Mouse (Mus musculus) left cerebral cortex, adult 11 months (tissue): ENCODE data around the gene Aloxe3.

Experiments used
- DNase-seq: peaks from one replicate; pipeline ENCODE4 v3.0.0; 2022; ENCODE audit warnings: low spot score

Gene Aloxe3

GRCm38 (mm10) chr11:69125041-69125851 is 450 bp upstream of the Aloxe3 start:
- peak; percentile 81 for DNase-seq

DNA sequence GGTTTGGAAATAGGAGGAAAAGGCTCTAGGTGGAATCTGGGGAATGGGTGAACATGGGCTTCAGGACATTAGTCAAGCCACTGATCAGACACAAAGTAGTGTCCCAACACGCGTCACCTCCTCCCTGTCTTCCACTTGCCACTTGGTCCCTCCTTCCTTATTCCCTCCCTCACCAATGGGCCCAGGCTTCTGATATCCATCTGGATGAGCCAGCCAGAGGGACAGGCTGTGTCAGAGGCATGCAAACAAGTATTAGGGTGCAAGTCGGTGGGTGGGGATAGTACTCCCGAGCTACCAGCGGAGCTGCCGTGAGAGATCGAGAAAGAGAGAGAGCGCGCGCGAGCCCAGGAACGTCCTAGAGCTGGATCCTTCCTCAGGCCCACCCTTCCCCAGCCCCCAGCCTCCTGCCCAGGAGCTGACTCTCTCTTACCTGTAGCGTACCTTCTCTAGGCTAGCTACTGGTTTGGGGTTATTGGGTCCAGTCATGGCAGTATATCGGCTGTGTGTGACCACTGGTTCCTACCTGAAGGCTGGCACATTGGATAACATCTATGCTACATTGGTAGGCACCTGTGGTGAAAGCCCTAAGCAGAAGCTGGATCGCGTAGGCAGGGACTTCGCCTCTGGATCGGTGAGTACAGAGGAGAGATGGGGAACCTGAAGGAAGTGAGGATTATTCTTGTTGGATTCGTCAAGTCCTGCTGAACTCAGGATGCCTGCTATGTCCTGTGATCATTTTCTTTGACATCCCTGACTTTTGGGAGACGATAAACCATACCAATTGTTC is 416 bp downstream of the Aloxe3 start:
- no peak for DNase-seq

DNA sequence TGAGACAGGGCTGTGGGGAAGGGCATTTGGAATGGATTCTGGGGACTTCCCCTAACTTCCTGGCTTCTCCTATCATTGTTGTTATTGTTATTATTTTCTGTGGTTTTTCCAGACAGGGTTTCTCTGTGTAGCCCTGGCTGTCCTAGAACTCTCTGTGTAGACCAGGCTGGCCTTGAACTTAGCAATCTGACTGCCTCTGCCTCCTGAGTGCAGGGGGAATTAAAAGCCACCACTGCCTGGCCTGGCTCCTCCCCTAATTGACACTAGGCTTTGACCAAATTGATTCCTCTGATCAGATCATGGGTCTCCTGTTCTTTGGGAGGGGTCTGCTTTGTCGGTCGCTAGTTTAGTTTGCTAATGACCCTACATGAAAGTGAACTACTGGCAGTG is 1.0 kb downstream of the Aloxe3 start:
- DNase-seq: no peak

- DNase-seq: no peak
Observed at GRCm38 (mm10) chr11:69128426-69129122, 2.9 kb downstream of the Aloxe3 start.

DNA sequence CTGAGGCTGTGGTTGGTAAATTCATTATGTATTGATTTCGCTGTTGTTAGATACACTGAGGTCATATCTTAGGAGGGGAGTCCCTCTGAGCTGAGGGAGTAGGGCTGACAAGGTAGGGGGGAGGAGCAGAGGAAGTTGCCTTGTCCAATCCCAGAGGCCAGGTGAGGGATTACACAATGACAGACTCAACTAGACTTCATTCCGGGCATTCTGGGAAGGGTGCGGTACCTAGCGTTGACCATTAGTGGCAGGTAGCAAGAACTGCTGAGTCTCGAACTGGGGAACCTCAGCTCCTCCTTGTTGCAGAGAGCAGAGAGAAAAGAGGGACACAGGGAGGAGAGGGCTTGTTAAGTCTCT is 7.8 kb downstream of the Aloxe3 start:
- no peak for DNase-seq

- no peak for DNase-seq
Observed at GRCm38 (mm10) chr11:69133923-69134621, 8.4 kb downstream of the Aloxe3 start.

GRCm38 (mm10) chr11:69134622-69134968 is 8.9 kb downstream of the Aloxe3 start:
- DNase-seq: no peak

- no peak for DNase-seq
Observed at GRCm38 (mm10) chr11:69135361-69135760, 9.7 kb downstream of the Aloxe3 start.

DNA sequence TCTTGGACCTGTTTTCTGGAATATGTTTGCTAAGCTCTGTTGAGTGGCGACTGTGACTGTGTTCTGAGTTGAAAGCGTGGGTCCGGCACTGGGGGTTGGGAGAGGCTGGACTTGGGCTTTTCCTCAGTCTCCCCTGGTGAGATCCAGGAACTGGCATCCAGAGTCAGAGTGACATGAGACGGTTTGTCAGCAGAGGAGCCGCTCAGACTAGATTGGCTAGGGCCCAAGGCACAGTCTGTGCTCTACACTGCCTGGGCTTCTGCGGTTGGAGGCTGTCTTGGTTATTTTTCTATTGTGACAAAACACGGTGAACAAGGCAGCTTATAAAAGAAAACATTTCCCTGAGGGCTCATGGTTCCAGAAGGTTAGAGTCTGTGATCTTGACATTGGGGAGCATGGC is 21.9 kb downstream of the Aloxe3 start:
- DNase-seq: no peak

- no peak for DNase-seq
Observed at GRCm38 (mm10) chr11:69148451-69148960, 22.8 kb downstream of the Aloxe3 start.

GRCm38 (mm10) chr11:69149728-69150127 is 24.0 kb downstream of the Aloxe3 start:
- no peak for DNase-seq

DNA sequence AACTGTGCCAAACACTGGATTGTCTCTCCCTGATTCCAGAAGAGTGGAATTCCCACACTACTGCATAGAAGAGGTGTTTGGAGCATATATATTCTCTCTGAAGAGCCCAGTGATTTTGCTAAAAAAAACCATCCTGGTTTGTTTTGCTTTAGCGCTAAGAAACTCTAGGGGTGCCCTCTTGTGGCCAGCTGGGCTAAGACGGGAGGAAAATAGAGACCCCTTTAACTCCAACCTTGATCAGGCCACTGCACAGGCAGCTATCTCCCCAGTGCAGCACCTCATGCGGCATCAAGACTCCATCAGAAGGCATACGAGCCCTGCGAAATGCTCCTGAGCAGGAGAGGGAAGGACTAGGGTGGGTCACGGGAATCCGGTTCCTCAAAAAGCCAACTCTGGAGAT is 24.7 kb downstream of the Aloxe3 start:
- no peak for DNase-seq

GRCm38 (mm10) chr11:69151004-69151403 is 25.3 kb downstream of the Aloxe3 start:
- no peak for DNase-seq

DNA sequence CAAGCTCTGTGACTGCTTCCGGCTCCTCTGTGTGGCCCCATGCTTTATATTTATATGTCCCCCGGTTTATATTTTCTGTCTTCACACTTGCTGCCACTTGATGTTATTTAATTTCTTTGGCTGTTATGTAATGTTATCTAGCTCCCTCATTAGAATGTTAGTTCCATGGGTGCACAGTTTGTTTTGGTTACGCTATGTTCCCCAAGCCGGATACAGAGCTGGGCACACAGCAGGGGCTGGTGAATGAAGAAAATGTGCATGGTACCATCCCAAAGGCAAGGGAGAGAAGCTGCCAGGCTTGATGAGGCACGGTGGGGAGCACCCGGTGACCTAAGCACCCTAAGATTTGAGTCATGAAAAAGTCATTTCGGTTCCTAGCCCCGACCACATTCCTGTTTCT is 28.1 kb downstream of the Aloxe3 start:
- no peak for DNase-seq

DNA sequence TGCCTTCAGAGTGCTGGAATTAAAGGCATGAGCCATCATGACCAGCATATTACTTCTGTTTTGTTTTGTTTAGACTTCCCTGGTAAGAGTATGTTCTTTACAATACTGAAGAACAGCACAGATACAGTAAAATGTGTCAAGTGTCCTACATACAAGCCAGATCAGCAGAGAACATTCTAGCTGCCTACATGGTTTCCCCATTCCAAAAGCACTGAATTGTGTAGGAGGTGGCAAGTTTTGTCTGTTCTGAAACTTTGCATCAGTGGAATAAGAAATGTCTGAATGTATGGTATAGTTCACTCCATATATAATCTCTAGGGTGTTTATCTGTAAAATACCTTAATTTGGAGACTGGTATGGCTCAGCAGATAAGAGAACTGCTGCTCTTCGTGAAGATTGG is 29.7 kb downstream of the Aloxe3 start:
- DNase-seq: no peak

DNA sequence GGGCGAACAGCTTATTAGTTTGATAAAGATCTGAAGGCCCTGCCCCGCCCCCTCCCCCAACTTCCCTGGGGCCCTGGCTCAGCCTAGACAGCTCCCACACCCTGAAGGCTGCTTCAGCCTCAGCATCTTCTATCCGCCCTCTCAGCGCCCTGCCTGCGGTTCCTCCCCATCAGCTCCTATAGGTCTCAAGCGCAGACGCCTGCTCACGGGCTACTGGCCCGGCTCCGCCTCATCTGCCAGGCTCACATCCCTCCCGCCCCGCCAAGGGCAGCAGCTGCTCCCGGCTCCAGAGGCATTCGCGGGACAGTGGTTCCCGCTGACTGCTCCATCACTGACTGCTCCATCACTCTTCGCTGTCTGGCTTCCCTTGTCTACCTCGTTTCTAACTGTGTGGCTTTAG is 31.1 kb downstream of the Aloxe3 start, which contains the start of gene Alox12b:
Gene Alox12b, plus strand, starts transcription at position 190 of the 400 bp plus-strand sequence.
- no peak for DNase-seq

- no peak for DNase-seq
Observed at GRCm38 (mm10) chr11:69169313-69169712, 43.6 kb downstream of the Aloxe3 start.

DNA sequence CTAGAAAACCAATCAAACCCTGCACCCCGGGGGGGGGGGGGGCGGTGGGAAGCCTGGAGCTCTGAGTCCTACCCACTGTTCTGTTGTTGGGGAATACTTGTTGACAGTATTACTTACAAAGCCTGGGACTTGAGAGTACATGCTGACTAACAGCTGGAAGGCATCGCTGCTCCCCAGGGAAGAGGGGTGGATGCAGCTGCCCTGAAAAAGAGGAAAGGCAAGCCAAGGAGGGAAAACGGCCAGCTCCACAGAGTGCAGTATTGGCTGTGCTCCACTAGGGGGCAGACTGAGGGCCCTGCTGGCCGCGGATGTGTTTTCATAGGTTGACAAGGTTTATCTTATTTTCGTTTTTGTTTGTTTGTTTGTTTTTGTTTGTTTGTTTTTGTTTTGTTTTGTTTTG is 45.9 kb downstream of the Aloxe3 start:
- no peak for DNase-seq

- no peak for DNase-seq
Observed at GRCm38 (mm10) chr11:69172606-69173005, 46.9 kb downstream of the Aloxe3 start.

- DNase-seq: no peak
Observed at GRCm38 (mm10) chr11:69174722-69175121, 49.0 kb downstream of the Aloxe3 start.

DNA sequence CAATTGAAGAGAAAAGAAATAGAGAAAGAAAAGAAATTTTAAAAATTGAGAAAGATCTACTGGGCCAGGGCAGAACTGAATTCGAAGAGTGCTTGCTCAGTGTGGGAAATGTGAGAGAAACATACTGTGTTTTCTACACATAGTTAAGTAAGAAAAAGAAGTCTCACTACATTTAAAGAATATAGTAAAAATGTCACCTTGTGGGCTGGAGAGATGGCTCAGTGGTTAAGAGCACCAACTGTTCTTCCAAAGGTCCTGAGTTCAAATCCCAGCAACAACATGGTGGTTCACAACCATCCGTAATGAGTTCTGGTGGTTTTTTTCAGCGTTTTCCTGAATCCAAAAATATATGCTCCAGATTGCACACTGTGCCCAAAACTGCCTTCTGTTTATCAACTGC is 52.8 kb downstream of the Aloxe3 start:
- DNase-seq: no peak

GRCm38 (mm10) chr11:69179512-69179911 is 53.8 kb downstream of the Aloxe3 start:
- no peak for DNase-seq
